Mouse (Mus musculus) hindbrain, postnatal 0 days (tissue): ENCODE measurements at regions not wholly inside any gene's neighbourhood (a gene's known extent, or its start where the extent isn't known, plus 50 kb on each side); places are given as distances from the start of the nearest gene placed in this dataset.
A peak's percentile ranks its signal among the peaks of the same experiment; 100 is the strongest.

Source experiments
- ATAC-seq: fragments of 200-750 bp; cut with Nextera tagmentation; 2 replicates; pipeline ENCODE4 v1.8.0; 2017; ENCODE audit warnings: mild to moderate bottlenecking, moderate TSS enrichment, moderate library complexity
- DNase-seq: peaks from one replicate; pipeline ENCODE4 v3.0.0-alpha.2; 2015; ENCODE audit warnings: low spot score
- H3K27ac ChIP-seq: fragments of 300-500 bp; sonication (generic); 2 replicates; pipeline ENCODE4 v1.5.1; 2014; ENCODE audit warnings: mild to moderate bottlenecking
- H3K27me3 ChIP-seq: fragments of 300-500 bp; sonication (generic); 2 replicates; pipeline ENCODE4 v1.6.1; 2014; ENCODE audit warnings: low read length, mixed read lengths; ENCODE audit not compliant: insufficient read depth
- H3K36me3 ChIP-seq: fragments of 300-500 bp; sonication (generic); 2 replicates; pipeline ENCODE4 v1.6.1; 2014; ENCODE audit warnings: low read length, mixed read lengths; ENCODE audit not compliant: insufficient read depth
- H3K4me1 ChIP-seq: fragments of 300-500 bp; sonication (generic); 2 replicates; pipeline ENCODE4 v1.6.1; 2014; ENCODE audit warnings: antibody characterized with exemption, low read length, mixed read lengths; ENCODE audit not compliant: insufficient read depth
- H3K4me2 ChIP-seq: fragments of 300-500 bp; sonication (generic); 2 replicates; pipeline ENCODE4 v1.6.1; 2014; ENCODE audit warnings: low read depth, mild to moderate bottlenecking, low read length, moderate library complexity, mixed read lengths
- H3K4me3 ChIP-seq: fragments of 300-500 bp; sonication (generic); 2 replicates; pipeline ENCODE4 v1.5.1; 2014; ENCODE audit warnings: low read length
- H3K9ac ChIP-seq: fragments of 300-500 bp; sonication (generic); replicated peaks from 2 replicates; pipeline ENCODE4 v1.6.1; 2014; ENCODE audit warnings: mild to moderate bottlenecking, low read length, moderate library complexity, mixed read lengths
- H3K9me3 ChIP-seq: fragments of 300-500 bp; sonication (generic); 2 replicates; pipeline ENCODE4 v1.6.1; 2016; ENCODE audit warnings: low read length, mixed read lengths
- CTCF ChIP-seq: IDR thresholded peaks from 2 replicates; pipeline ENCODE4 v1.5.1; 2016; ENCODE audit warnings: antibody characterized with exemption, control low read depth, low read depth
- WGBS: fragments of 180-500 bp; shearing (Covaris S2); extraction: QIAGEN DNeasy Blood & Tissue Kit; methylation state at CpG from one replicate; pipeline ENCODE4 v1.1.7; 2014; 5-methylcytosine and 5-hydroxymethylcytosine counted together

DNA sequence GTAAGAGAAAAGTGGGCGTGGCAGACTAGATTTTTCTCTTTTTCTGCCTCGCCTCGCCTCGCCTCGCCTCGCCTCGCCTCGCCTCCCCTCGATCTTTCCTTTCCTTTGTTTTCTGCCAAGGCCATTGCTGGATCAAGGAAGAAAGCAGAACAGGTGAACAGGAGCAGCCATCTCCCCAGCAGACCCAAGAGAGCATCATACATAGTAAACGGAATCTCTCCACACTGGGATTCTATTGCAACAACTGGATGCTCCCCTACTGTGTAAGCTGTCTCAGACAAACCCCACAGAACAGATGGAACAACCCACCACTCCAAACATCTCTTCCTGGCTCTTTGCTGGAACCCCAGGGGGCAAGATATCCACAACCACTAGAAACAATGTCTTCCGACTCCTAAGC lies 72.4 kb upstream of the Fam13c start:
- TF ChIP-seq CTCF, result no peak
- Histone ChIP-seq H3K4me3 (no peak overlapping the region), H3K9ac (no peak overlapping the region), H3K9me3 (no peaks in the 10 kb centered on the region), H3K27ac (no peak overlapping the region), H3K4me1 (no peaks in the 10 kb centered on the region), H3K36me3 (no peaks in the 10 kb centered on the region), H3K27me3 (no peaks in the 10 kb centered on the region), H3K4me2 (no peak overlapping the region)
- ATAC-seq (no peak), DNase-seq (no peak)
- WGBS, result 62% methylated on average over 11 of the region's 11 CpGs

DNA sequence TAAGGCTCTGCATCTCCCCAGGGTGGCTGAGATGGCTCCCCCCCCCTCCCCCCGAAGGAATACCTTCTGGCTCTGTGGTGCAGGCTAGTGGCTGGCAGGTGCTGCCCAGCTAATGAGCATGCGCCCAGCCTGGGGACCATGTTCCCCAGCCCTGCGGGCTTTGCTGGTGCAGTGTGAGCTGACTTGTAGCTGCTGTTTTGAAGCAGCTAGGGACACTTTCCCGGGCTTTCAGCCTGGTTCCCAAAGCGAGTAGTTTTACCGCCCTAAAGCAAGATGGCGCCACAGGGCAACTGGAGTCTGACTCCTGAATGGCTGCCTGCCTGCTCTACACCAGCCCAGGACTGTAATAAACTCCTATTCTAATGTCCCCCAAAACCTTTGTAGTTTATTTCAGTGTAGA lies 71.6 kb upstream of the Fam13c start:
- H3K4me3 ChIP-seq, result no peak overlapping the region
- H3K27me3 ChIP-seq, result no peaks in the 10 kb centered on the region
- DNase-seq, result peak; percentile 80
- no peak overlapping the region for H3K9ac ChIP-seq
- no peak overlapping the region for H3K27ac ChIP-seq
- H3K9me3 ChIP-seq, result no peaks in the 10 kb centered on the region
- H3K36me3 ChIP-seq, result no peaks in the 10 kb centered on the region
- peak; percentile 66; the same call in 1 of the 2 replicates for ATAC-seq
- peak; percentile 77 for TF ChIP-seq CTCF
- no peak overlapping the region for H3K4me2 ChIP-seq
- whole genome bisulfite sequencing, result 23% methylated on average over 7 of the region's 7 CpGs
- no peaks in the 10 kb centered on the region for H3K4me1 ChIP-seq

DNA sequence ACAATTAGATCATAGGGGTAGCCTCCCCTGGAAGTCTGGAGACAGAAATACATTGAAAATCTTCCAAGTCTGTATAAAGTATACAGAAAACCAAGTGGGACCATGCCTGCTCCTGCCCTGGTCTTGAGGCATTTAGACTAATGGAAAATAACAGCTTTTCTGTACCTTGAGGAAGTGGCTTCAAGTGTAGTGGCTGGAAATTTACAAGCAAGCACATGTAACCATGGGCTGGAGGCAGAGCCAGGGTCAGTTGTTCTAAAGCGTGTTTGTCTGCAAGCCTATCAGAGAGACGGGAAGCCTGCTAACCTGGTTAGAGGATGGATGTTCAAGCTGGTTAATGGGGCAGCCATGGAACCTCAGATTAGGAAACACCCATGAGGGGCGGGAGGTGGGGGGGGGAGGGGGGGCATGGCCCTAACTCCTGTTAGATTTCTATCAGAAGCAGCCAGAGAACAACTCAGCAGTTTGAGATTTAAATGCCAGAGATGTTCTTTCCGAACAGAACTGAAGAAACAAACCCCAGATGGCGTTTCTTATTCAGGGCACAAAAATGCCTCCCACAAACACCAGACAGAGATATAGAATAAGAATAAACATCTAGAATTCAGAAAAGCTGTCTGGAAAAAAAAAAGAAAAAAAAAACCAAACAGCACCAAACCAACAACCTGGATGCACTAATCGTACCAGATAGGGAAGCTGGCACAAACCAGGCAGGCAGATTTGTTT lies 67.7 kb upstream of the Fam13c start:
- no peaks in the 10 kb centered on the region for H3K27me3 ChIP-seq
- DNase-seq, result no peak
- H3K9ac ChIP-seq, result no peak overlapping the region
- 75% methylated on average over 6 of the region's 6 CpGs for WGBS
- H3K9me3 ChIP-seq, result no peaks in the 10 kb centered on the region
- no peak overlapping the region for H3K4me2 ChIP-seq
- no peaks in the 10 kb centered on the region for H3K4me1 ChIP-seq
- no peaks in the 10 kb centered on the region for H3K36me3 ChIP-seq
- no peak for ATAC-seq
- no peak for TF ChIP-seq CTCF
- no peak overlapping the region for H3K4me3 ChIP-seq
- H3K27ac ChIP-seq, result no peak overlapping the region

GRCm38 (mm10) chr10:70373207-70373606 lies 67.1 kb upstream of the Fam13c start:
- no peak for ATAC-seq
- H3K9me3 ChIP-seq, result no peaks in the 10 kb centered on the region
- H3K4me2 ChIP-seq, result no peak overlapping the region
- H3K4me3 ChIP-seq, result no peak overlapping the region
- no peaks in the 10 kb centered on the region for H3K4me1 ChIP-seq
- 76% methylated on average over 8 of the region's 8 CpGs for WGBS
- no peaks in the 10 kb centered on the region for H3K36me3 ChIP-seq
- no peak for DNase-seq
- TF ChIP-seq CTCF, result no peak
- no peak overlapping the region for H3K9ac ChIP-seq
- no peak overlapping the region for H3K27ac ChIP-seq
- H3K27me3 ChIP-seq, result no peaks in the 10 kb centered on the region

DNA sequence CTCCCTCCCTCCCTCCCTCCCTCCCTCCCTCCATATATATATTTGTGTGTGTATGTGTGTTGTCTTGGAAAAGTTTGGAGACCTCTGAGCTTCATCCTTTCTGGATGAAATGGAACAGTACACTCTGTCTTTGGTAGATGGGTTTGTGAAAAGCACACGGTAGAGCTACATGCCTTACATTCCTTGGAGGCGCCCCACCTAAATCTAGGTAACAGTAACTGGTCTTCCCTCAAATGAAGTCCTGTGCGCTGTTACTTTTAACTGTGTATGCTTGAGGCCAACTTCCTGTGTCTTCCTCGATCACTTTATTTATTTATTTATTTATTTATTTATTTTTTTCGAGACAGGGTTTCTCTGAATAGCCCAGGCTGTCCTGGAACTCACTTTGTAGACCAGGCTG lies 66.4 kb upstream of the Fam13c start:
- Histone ChIP-seq H3K36me3 (no peaks in the 10 kb centered on the region), H3K9me3 (no peaks in the 10 kb centered on the region), H3K9ac (no peak overlapping the region), H3K4me2 (no peak overlapping the region), H3K4me3 (no peak overlapping the region), H3K4me1 (no peaks in the 10 kb centered on the region), H3K27ac (no peak overlapping the region), H3K27me3 (no peaks in the 10 kb centered on the region)
- TF ChIP-seq CTCF, result no peak
- WGBS, result 87% methylated on average over 5 of the region's 5 CpGs
- DNase-seq (no peak), ATAC-seq (no peak)

- no peak overlapping the region for H3K9ac ChIP-seq
- ATAC-seq (no peak), DNase-seq (no peak)
- no peaks in the 10 kb centered on the region for H3K4me1 ChIP-seq
- 82% methylated on average over 7 of the region's 7 CpGs for WGBS
- H3K27ac ChIP-seq, result no peak overlapping the region
- H3K9me3 ChIP-seq, result no peaks in the 10 kb centered on the region
- no peak overlapping the region for H3K4me3 ChIP-seq
- H3K4me2 ChIP-seq, result no peak overlapping the region
- H3K27me3 ChIP-seq, result no peaks in the 10 kb centered on the region
- no peaks in the 10 kb centered on the region for H3K36me3 ChIP-seq
- TF ChIP-seq CTCF, result no peak
Measured at GRCm38 (mm10) chr10:70374726-70375125, 65.6 kb upstream of the Fam13c start.

DNA sequence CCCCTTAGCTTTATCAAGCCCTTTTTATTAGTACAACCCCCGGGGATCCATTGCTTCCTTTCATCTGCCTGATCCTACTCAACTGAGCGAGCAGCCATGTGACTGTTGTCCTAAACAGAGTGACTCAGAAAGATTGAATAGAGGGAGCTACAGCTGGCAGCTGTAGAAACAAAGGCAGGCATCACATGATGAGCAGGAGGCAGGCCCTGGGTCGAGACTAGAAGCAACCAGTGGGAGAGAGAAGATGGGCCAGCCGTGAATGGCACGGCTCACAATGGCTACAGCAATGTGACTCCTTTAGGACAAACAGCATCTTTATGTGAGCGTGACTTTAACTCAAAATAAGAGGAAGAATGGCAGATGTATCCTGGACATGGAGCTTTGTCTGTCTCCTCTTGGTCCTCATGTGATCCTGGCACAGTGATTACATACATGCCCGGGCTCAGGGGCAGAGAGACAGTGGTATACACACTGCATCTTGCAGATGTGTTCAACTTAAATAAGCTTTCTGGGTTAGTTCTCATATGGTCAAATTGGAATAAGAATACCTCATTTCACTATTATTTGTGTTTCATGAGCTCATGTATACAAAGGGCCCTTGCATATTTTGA lies 60.1 kb upstream of the Fam13c start:
- Histone ChIP-seq H3K27ac (no peak overlapping the region), H3K4me3 (no peak overlapping the region), H3K4me1 (no peaks in the 10 kb centered on the region), H3K4me2 (no peak overlapping the region), H3K27me3 (no peaks in the 10 kb centered on the region), H3K9me3 (no peaks in the 10 kb centered on the region), H3K36me3 (no peaks in the 10 kb centered on the region), H3K9ac (no peak overlapping the region)
- ATAC-seq (peak; percentile 75), DNase-seq (peak; percentile 20)
- WGBS, result 20% methylated on average over 7 of the region's 7 CpGs
- no peak for TF ChIP-seq CTCF
